Mouse (Mus musculus) adrenal gland, adult (tissue): ENCODE results near the gene Sparcl1.

Experiments used
- DNase-seq, 2 experiments: peaks; one replicate each; pipeline ENCODE4 v3.0.0; 2022 to 2023; ENCODE audit warnings: low spot score in 1 of 2; ENCODE audit not compliant: inconsistent age in 2 of 2

Sparcl1 gene

DNA sequence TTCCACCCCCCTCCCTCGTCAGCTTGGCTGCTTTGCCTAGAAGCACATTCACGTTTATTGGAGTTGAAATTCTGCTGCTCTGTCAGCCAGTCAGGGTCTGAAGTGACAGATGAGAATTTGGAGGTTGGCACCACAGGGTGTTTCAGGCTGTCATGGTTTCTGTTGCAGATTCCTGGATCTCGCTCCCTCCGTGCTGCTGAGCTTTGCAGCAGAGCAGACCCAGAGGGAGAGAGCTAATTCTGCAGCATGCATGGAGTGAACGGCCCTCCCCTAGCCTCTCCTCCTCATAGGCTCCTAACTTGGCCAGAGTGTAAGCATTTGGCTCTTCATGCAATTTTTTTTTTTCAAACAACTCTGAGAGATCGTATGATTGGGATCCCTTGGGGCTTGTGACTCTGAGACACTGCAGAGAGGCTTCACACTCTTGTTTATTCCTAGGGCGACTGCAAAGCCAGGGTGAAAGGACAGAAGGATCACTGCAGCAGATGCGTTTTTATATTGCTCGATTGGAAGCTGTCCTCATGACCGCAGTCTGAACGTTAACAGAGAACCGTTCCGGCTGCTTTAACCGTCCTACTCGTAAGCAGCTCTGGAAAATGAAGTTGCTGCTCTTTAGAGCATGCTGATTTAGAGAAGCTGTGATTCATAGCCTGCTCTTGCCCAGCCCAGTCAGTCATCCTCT, at the start of gene Sparcl1:
TSS of gene Sparcl1 (minus strand) at position 243 of the 682 bp plus-strand sequence.
- peak in 1 of 2 experiments; percentile 58 for DNase-seq

DNA sequence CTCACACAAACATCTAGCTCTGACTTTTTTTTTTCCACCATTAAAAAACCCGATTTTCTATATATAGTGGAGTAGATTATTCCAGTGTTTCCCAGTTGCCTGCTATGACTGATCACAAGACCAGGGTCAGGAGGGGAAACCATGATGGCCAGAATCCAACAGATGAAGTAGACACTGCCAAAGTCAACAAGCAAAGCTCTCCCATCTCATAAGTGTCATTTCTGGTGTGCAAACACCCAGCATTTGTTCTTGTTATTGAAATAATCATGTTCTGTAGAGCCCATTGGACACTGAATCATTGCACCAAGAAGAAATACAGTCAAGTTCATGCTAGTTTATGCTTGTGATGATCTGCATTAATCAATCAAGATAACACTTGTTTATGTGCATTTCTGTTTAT, 47.9 kb upstream of the Sparcl1 start:
- DNase-seq: peak in 1 of 2 experiments; percentile 70

- DNase-seq: no peak
Observed at GRCm38 (mm10) chr5:104160581-104160980, 47.0 kb upstream of the Sparcl1 start.

DNA sequence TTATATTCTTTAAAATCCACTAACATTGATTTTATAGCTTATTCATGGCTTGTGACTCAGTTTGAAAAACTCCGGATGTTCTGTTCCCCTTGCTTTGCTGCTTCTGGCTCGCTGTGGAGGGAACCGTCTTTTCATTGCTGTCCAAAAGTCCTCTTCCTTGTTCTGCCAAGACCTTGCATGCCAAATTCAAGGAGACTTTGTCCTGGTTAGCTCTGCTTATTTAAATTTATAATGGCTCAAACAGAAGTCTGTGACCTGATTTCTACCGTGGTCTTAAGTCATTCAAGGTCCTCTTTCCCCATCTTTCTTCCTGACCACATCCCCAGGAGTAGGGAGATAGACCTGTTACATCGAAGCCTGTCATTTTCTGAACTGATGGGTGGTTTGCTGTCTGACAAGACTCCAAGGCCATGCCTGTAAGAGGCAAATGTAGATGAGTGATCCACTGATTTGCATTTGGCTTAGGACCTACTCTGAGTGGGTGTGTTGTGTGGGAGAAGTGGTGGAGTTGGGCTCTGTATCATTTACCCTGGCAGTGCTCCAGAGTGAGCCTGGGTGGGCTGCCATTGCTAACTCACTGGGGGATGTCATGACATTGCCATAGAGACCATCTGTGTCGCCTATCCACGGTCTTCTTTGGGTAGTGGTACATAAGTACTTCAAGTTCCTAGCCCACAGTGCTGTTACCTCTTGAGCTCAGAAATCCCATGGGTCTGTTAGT, 45.0 kb upstream of the Sparcl1 start:
- DNase-seq: peak; percentile 62 to 87

GRCm38 (mm10) chr5:104157701-104158100, 44.2 kb upstream of the Sparcl1 start:
- DNase-seq: no peak

DNA sequence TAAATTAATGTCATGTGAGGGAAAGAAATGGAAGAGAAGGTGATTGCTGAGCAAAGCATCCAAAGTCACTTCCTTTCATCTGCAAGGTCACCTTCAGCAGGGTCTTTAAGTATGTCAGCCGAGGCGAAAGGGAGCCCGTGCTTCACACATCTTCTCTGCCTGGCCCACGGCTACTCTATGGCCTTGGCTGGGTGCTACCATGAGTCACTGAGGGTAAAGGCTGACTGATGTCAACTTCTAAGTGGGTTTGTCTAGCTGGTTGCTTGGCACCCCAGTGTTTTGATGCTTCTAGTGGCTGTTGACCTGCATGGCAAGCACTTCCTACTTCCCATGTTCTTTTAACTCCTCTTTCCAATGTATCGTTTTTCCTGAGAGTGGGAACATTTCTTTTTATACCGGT, 36.7 kb upstream of the Sparcl1 start:
- DNase-seq: peak; percentile 59 to 77

- DNase-seq: peak; percentile 75 to 88
Observed at GRCm38 (mm10) chr5:104149349-104149748, 35.8 kb upstream of the Sparcl1 start.

DNA sequence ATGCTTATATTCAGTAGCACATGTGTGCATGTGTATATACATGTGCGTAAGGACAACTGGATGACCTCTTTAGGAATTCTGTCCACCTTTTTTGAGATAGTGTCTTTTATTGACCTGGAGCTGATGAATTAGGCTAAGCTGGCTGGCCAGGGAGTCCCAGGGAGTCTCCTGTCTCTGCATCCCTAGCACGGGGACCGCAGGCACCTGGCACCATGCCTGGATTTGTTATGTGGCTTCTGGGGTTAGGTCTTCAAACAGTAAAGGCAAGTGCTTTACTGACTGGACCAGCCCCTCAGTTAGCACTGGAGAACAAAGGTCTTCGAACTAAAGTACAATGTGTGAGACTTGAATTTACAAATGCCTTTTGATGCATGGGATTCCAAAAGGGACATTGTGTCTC, 30.5 kb upstream of the Sparcl1 start:
- no peak for DNase-seq

- no peak for DNase-seq
Observed at GRCm38 (mm10) chr5:104141067-104141466, 27.5 kb upstream of the Sparcl1 start.

DNA sequence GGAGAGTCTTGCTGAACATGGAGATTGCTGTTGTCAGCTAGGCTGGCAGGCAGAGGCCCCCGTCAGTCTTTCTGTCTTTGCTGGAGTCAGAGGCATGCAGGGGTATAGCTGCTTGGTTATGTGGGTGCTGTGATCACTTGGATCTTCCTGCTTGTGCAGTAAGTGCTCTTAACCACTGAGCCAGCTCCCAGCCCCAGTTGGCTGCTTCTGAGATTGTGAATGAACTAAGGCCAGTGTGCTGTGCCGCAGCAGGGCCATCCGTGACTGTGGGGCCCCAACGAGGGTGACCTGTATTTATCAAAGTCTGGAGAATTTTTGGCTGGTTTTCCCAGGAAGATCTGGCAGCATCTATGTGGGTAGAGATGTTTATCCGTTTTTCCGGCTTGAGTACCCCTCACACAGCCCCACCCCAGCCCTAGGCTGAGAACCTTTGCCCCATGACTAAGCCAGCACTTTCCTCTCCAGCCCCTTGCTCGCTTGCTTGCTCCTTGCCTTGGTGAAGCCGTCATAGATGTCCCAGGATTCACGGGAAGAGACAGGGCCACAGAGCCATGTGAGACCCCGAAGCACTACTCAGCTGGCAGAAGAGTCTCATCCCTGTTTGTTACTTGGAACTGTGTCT, 24.5 kb upstream of the Sparcl1 start:
- DNase-seq: no peak

- peak in 1 of 2 experiments; percentile 54 for DNase-seq
Observed at GRCm38 (mm10) chr5:104133752-104134151, 20.2 kb upstream of the Sparcl1 start.

GRCm38 (mm10) chr5:104131544-104131943, 18.0 kb upstream of the Sparcl1 start:
- DNase-seq: peak; percentile 60 to 85

GRCm38 (mm10) chr5:104130891-104131290, 17.4 kb upstream of the Sparcl1 start:
- DNase-seq: no peak

DNA sequence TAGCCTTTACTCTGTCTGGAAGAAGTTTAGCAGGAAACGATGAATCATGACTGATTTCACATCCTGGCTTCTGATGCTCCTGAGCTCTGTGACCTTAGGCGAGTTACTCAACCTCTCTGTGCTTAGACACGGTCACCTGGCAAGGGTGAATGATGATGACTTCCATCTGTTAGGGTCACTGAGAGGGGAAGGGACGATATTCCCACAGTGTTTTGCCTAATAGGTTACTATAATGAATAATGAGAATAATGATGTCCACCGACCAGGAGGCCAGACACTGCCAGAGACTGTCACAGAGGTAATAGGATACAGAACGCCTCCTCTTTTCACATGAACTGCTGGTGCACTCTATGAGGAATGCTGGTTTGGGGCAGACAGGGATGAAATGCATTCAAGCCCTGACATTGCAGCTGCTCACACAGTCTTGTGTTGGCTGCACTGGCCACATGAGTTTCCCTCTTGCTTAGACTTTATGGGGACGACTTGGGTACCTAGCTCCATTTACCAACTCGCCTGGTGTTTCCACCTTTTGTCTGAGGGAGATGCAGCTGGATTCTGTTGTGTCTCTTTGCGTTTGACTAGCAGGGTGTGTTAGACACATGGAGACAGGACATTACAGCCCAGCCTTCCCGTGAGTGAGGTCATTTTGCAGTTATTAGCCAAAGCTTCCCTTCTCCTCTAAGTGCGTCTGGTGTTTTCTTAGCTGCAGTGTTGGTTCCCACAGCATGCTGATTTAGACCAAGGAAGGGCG, 14.9 kb upstream of the Sparcl1 start:
- peak in 1 of 2 experiments; percentile 23 for DNase-seq

GRCm38 (mm10) chr5:104127351-104127750, 13.8 kb upstream of the Sparcl1 start:
- no peak for DNase-seq

GRCm38 (mm10) chr5:104126561-104127320, 13.2 kb upstream of the Sparcl1 start:
- DNase-seq: no peak

DNA sequence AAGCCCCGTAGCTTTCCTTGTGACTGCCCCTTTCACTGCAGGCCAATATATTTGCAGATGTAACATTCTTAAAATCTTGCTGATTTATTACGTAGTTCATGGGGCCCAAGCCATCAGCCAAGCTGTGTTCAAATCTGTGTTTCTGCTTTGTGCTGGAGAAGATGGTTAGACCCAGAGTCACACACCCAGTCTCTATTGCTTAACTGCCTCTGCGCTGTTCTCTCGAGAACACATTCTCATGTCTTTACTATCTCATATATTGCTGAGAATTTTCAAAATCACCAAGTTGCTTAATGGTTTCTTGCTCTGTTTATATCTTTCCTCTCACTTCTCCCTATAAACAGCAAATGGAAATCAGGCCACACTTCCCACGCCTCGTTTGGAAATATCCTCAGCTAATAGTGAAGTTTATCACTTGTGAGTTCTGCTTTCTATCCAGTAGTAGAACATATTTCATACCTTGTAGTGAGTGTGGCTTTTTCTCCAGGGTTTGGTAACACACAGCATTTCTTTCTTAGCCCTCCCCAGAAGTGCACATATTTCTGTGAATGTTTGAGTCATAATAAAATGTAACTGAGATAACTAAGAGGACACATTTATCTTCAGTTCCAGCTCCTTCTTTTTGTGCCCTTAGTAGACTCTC, 10.6 kb upstream of the Sparcl1 start:
- DNase-seq: no peak

DNA sequence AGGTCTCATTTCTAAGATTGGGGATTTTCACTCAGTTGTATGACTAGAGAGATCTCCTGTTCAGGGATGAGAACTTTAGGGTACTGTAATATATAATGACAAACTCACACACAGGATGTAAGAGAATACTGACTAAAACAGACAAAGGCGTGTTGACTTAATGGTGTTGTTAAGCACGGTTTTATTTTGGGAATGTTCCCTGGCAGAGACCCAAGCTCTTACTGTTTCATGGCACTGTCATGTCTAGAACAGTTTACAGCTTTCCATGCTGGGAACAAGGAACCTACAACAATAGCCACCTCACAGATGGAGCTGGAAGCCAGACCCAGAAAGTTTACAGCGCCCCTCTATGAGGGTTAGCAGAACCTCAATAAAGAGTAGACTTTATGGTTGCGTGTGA, 2.4 kb upstream of the Sparcl1 start:
- no peak for DNase-seq

DNA sequence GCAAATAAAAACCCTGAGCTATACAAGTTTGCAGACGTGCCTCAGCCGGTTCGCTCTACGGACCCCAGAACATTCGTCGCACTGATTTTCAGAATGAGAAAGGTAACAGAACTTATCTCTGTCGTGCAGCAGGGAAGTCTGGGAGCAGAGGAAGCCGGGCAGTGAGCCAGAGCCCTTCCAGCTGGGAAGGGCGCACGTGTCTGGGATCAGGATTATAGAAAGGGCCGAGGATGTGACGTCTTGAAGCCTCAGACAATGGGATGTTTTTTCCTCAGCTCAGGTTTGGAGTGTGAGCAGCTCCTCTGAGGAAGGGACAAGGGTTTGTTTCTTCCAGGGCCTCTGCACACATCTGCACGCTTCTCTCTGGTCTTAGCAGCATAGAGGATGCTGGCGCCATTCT, 1.6 kb upstream of the Sparcl1 start:
- DNase-seq: peak; percentile 57 to 71

DNA sequence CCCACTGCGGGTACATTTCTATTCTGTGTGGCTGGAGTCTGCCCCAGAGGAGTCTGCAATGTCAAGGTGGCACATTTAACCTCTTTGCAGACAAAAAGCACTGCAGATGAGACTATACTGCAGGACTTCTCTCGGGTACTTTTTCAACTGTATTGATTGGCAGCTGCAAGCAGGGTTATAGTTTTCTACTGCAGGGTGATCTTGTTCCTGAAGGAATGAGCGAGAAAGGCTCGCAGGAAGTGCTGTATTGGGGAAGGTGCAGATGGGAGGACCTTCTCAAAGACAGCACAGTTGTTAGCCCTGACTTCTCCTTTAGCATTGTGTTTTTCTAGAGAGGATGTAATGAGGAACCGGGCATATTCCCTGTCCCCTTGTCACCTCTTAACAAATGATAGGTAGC, 1.0 kb downstream of the Sparcl1 start:
- no peak for DNase-seq
